Mouse (Mus musculus): Measurements from ENCODE around the gene Zcchc9.

DNA sequence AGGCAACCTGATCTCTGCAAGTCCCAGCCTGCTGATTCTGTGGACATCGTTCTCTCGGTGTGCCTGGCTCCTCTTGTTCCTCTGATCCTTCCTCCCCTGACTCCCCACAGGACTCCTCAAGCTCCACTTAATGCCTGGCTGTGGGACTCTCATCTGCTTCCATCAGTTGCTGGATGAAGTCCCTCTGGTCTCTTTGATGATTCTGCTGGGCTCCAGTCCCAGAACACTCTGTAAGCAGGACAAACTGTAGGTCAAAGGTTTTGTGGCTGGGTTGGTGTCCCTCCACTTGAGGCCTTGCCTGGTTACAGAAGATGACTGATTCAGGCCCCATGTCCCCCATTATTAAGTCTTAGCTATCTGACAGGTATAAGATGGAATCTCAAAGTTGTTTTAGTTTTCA is 18.6 kb upstream of the Zcchc9 start:
- no peak for TF ChIP-seq CTCF (IDR thresholded peaks at IDR 0.05; ENCODE audit: borderline replicate concordance, insufficient read depth, low read length)
- no peak for TF ChIP-seq POLR2A (IDR thresholded peaks at IDR 0.05; ENCODE audit: low read depth, low read length)

Measured in embryonic fibroblast, embryonic 13.5 days (primary cell).